In genomic region chr11:75121348-75121747, GRCm38 (mm10) we compare ENCODE assay signal across 21 mouse cellular contexts. TPM values are rescaled to one million over a fixed set of nuclear protein-coding genes. Genes with fewer than 3 reads are reported as not detected.
DNase-seq lines count a peak whose midpoint lies in the region; ATAC-seq and TF ChIP-seq lines count a peak whose summit lies in the region.
"Had no signal": no experiment of that assay in that cellular context is flagged by ENCODE, and none has a peak within 500 bp of the region (broad histone marks: within the 10 kb centered on the region; RNA-seq: fewer than 3 reads in every experiment).

No protein-coding gene starts in this region.

- no peak for DNase-seq in heart, embryonic 10.5 days (ENCODE audit: low spot score)
- no peak for DNase-seq in layer of hippocampus, adult 2 months (ENCODE audit: low spot score in 2 of 2)
- no peak for DNase-seq in layer of hippocampus, adult 9-10 months (ENCODE audit: low spot score)
- DNase-seq in CH12.LX (ENCODE audit: extremely low read depth) (no peak), liver (no peak)
- DNase-seq: adrenal gland, adult 2 months; adrenal gland, adult 8-10 months; adrenal gland, postnatal 10 days; adrenal gland, postnatal 14 days; adrenal gland, postnatal 25 days; adrenal gland, postnatal 36 days; B cell, adult 2 months; cerebellum, adult 11 months; cerebellum, adult 11-12 months; cerebellum, adult 18-20 months; cerebellum, adult 2 months had no signal

- dilution Hi-C loops in CH12.LX (cut with MboI; ENCODE audit: extremely low pct_ligation_motif_present, extremely low pct_unique_long_range_greater_than_20kb, low sequenced_read_pairs) = no loop called here

- no peak overlapping the region for H3K9ac ChIP-seq in heart, embryonic 12.5 days
- H3K9ac ChIP-seq in CH12.LX (ENCODE audit: insufficient read depth, low read depth) = no peak overlapping the region

- H3K4me3 ChIP-seq in heart, embryonic 10.5 days = no peak overlapping the region
- H3K4me3 ChIP-seq in heart, embryonic 12.5 days = no peak overlapping the region
- H3K4me3 ChIP-seq in layer of hippocampus, adult 2 months = no peak overlapping the region
- H3K4me3 ChIP-seq in CH12.LX (replicated peaks in 1 of 3; ENCODE audit: low read depth in 2 of 3, low read length in 2 of 3, poor library complexity in 1 of 3) = no peak overlapping the region

- peaks cover 33% of the 10 kb centered on the region for H3K4me1 ChIP-seq in heart, embryonic 10.5 days
- peaks cover 41% of the 10 kb centered on the region for H3K4me1 ChIP-seq in heart, embryonic 12.5 days (replicated peaks)
- H3K4me1 ChIP-seq in CH12.LX (ENCODE audit: control insufficient read depth in 1 of 2, insufficient read depth in 2 of 2) = peaks cover 7 to 11% of the 10 kb centered on the region in 2 experiments; a peak in 3 of 4 replicates

- in situ Hi-C loops in CH12.LX (cut with MboI; ENCODE audit: low pct_ligation_motif_present, low pct_unique_long_range_greater_than_20kb, low sequenced_read_pairs) = no loop called here

- no peaks in the 10 kb centered on the region for H3K36me3 ChIP-seq in heart, embryonic 10.5 days
- H3K36me3 ChIP-seq in heart, embryonic 12.5 days = 0 out of 2 replicates have a peak, but pooled peaks cover 2% of the 10 kb centered on the region
- H3K36me3 ChIP-seq in CH12.LX (replicated peaks in 1 of 2; ENCODE audit: control insufficient read depth in 1 of 2, insufficient read depth in 1 of 2, low read length in 1 of 2) = peaks cover 0 to 32% of the 10 kb centered on the region in 2 experiments

- peak overlapping the region; percentile 16; the same call in 1 of the 2 replicates for H3K27ac ChIP-seq in heart, embryonic 10.5 days
- no peak overlapping the region for H3K27ac ChIP-seq in heart, embryonic 12.5 days (ENCODE audit: poor library complexity, severe bottlenecking)
- peak overlapping the region; percentile 90 for H3K27ac ChIP-seq in layer of hippocampus, adult 2 months
- no peak overlapping the region for H3K27ac ChIP-seq in CH12.LX (ENCODE audit: insufficient read depth, low read depth)

- no peaks in the 10 kb centered on the region for H3K27me3 ChIP-seq in heart, embryonic 10.5 days (ENCODE audit: insufficient read depth, poor library complexity, severe bottlenecking)
- no peaks in the 10 kb centered on the region for H3K27me3 ChIP-seq in heart, embryonic 12.5 days (replicated peaks)
- no peaks in the 10 kb centered on the region for H3K27me3 ChIP-seq in CH12.LX (replicated peaks)
- H3K27me3 ChIP-seq: Patski had no signal

- WGBS in heart, embryonic 10.5 days = 66% methylated on average over 1 of the region's 1 CpGs
- WGBS in heart, embryonic 12.5 days = 50% methylated on average over 1 of the region's 1 CpGs

- no peak overlapping the region for H3K4me2 ChIP-seq in heart, embryonic 12.5 days
- H3K4me2 ChIP-seq in CH12.LX (ENCODE audit: insufficient read depth, low read depth, poor library complexity, severe bottlenecking) = no peak overlapping the region

- TF ChIP-seq CTCF in layer of hippocampus, adult 2 months (conservative IDR thresholded peaks at IDR 0.05) = no peak
- no peak for TF ChIP-seq CTCF in CH12.LX (conservative IDR thresholded peaks at IDR 0.05 in 1 of 2, IDR thresholded peaks at IDR 0.05 in 1 of 2; ENCODE audit: low read depth in 2 of 2, low read length in 2 of 2)

- H3K79me2 ChIP-seq in CH12.LX (replicated peaks; ENCODE audit: control insufficient read depth, extremely low read depth, insufficient read depth, poor library complexity, severe bottlenecking) = no peaks in the 10 kb centered on the region

- TF ChIP-seq EP300 in CH12.LX (IDR thresholded peaks at IDR 0.05; ENCODE audit: low read length) = peak; percentile 63

- no peak for TF ChIP-seq RAD21 in CH12.LX (IDR thresholded peaks at IDR 0.05; ENCODE audit: low read depth, low read length)

- no peak for TF ChIP-seq POLR2A in CH12.LX (IDR thresholded peaks at IDR 0.05; ENCODE audit: low read depth, low read length)

- no peak for ATAC-seq in heart, embryonic 12.5 days (ENCODE audit: insufficient number of reproducible peaks, low FRiP score)
- ATAC-seq: activated CD4-positive, CD25-positive, alpha-beta regulatory T cell, adult 4 months; CD4-positive, CD25-positive, alpha-beta regulatory T cell, adult 4 months; Patski had no signal

- no peaks in the 10 kb centered on the region for H3K9me3 ChIP-seq in heart, embryonic 10.5 days
- no peaks in the 10 kb centered on the region for H3K9me3 ChIP-seq in heart, embryonic 12.5 days (replicated peaks)
- no peaks in the 10 kb centered on the region for H3K9me3 ChIP-seq in CH12.LX (replicated peaks; ENCODE audit: low read length)
- H3K9me3 ChIP-seq: G1E had no signal

TF ChIP-seq in CH12.LX, 34 proteins besides CTCF, POLR2A, EP300 and RAD21:
- no peak for TF ChIP-seq ELF1 (IDR thresholded peaks at IDR 0.05; ENCODE audit: low read depth, low read length)
- TF ChIP-seq ETS1 (conservative IDR thresholded peaks at IDR 0.05; ENCODE audit: low read depth, low read length) = peak; percentile 88
- TF ChIP-seq MAFK (IDR thresholded peaks at IDR 0.05; ENCODE audit: insufficient replicate concordance, low read length) = peak; percentile 66; the same call in 1 of the 2 replicates
- 0 out of 2 replicates have a peak, but pooled peaks have one; percentile 38 for TF ChIP-seq RCOR1 (conservative IDR thresholded peaks at IDR 0.05; ENCODE audit: low read depth, low read length)
- no peak for TF ChIP-seq E2F4 (IDR thresholded peaks at IDR 0.05; ENCODE audit: insufficient replicate concordance, low read depth, low read length)
- TF ChIP-seq TCF12 (IDR thresholded peaks at IDR 0.05; ENCODE audit: low read depth, low read length) = peak; percentile 58; the same call in 1 of the 2 replicates
- TF ChIP-seq SIN3A (IDR thresholded peaks at IDR 0.05; ENCODE audit: low read length) = 0 out of 2 replicates have a peak, but pooled peaks have one; percentile 42
- peak; percentile 66 for TF ChIP-seq IRF4 (IDR thresholded peaks at IDR 0.05; ENCODE audit: low read depth, low read length)

RNA-seq across cellular contexts. Expression of gene Hic1, which starts 48.0 kb away (rescaled TPM):
- 1.9 and 2.1 TPM in 2 replicates for polyA plus RNA-seq in heart, embryonic 10.5 days (2016; fragmentation: Nextera tagmentation; extraction: Ambion mirVana)
- polyA plus RNA-seq in heart, embryonic 12.5 days (2016; fragmentation: Nextera tagmentation; extraction: Ambion mirVana) = 13.3 and 13.8 TPM in 2 replicates
- 1 to 10 TPM; 3.8 to 3.9 TPM for total RNA-seq in layer of hippocampus, adult 2 months (2021)
- total RNA-seq in CH12.LX (2012; rRNA removed) (6.4 and 9.6 TPM in 2 replicates), CH12.LX (2014; rRNA removed) (2.8 and 2.9 TPM in 2 replicates)
- polyA plus RNA-seq in CH12.LX (2012; ENCODE audit: insufficient read length, low read depth) = 4.3 and 5.7 TPM in 2 replicates

RNA-seq across cellular contexts. Expression of gene Ovca2, which starts 57.3 kb away (rescaled TPM):
- polyA plus RNA-seq in heart, embryonic 10.5 days (2016; fragmentation: Nextera tagmentation; extraction: Ambion mirVana) = 24.0 and 29.0 TPM in 2 replicates
- polyA plus RNA-seq in heart, embryonic 12.5 days (2016; fragmentation: Nextera tagmentation; extraction: Ambion mirVana) = 19.4 and 20.5 TPM in 2 replicates
- 10 to 100 TPM; 19.3 to 22.4 TPM for total RNA-seq in layer of hippocampus, adult 2 months (2021)
- total RNA-seq in CH12.LX (2012; rRNA removed) (20.7 and 28.4 TPM in 2 replicates), CH12.LX (2014; rRNA removed) (68.4 and 86.9 TPM in 2 replicates)
- polyA plus RNA-seq in CH12.LX (2012; ENCODE audit: insufficient read length, low read depth) = 28.6 and 32.1 TPM in 2 replicates

Comparison
In these comparisons a context has a peak if more than half of its experiments do, and no peak if none do; other contexts are left out.
1. H3K27ac ChIP-seq: peak in heart, embryonic 10.5 days (single experiment) and layer of hippocampus, adult 2 months (single experiment); none in heart, embryonic 12.5 days (single experiment) and CH12.LX (single experiment).